Mouse (Mus musculus) splenic B cell, adult 2 months (primary cell): ENCODE results near the gene Lmln.
"Not testable (repeated sequence)": the region's sequence is repeated elsewhere in the genome, so short reads cannot be mapped to it uniquely, and the experiment has no call there.

ENCODE experiments used
- DNase-seq: peaks from one replicate; pipeline ENCODE4 v3.0.0-alpha.2; 2011; ENCODE audit warnings: low read depth, low spot score
- H3K27me3 ChIP-seq: 2 replicates; pipeline ENCODE4 v1.6.1; 2012; ENCODE audit warnings: mild to moderate bottlenecking, low read length, moderate library complexity, mixed read lengths; ENCODE audit not compliant: control insufficient read depth, poor library complexity, insufficient read depth, severe bottlenecking
- H3K36me3 ChIP-seq: 2 replicates; pipeline ENCODE4 v1.6.1; 2012; ENCODE audit warnings: mild to moderate bottlenecking, low read length, moderate library complexity, mixed read lengths; ENCODE audit not compliant: control insufficient read depth, poor library complexity, insufficient read depth, severe bottlenecking

Gene Lmln

GRCm38 (mm10) chr16:33139061-33139460 lies 76.7 kb downstream of the Lmln start:
- H3K27me3 ChIP-seq, DNase-seq, H3K36me3 ChIP-seq: not testable (repeated sequence)

- Histone ChIP-seq H3K27me3 (no peaks in the 10 kb centered on the region; the same call in 1 of the 2 replicates), H3K36me3 (no peaks in the 10 kb centered on the region)
- DNase-seq = no peak
These were observed 79.5 kb downstream of the Lmln start for GRCm38 (mm10) chr16:33141758-33142280.

- Histone ChIP-seq H3K27me3 (no peaks in the 10 kb centered on the region; the same call in 1 of the 2 replicates), H3K36me3 (no peaks in the 10 kb centered on the region)
- DNase-seq = no peak
These were observed 81.1 kb downstream of the Lmln start for GRCm38 (mm10) chr16:33143452-33143851.

GRCm38 (mm10) chr16:33146185-33146584 lies 83.9 kb downstream of the Lmln start:
- no peaks in the 10 kb centered on the region for H3K36me3 ChIP-seq
- no peak for DNase-seq
- H3K27me3 ChIP-seq = no peaks in the 10 kb centered on the region; the same call in 1 of the 2 replicates

- no peaks in the 10 kb centered on the region for H3K36me3 ChIP-seq
- no peaks in the 10 kb centered on the region; the same call in 1 of the 2 replicates for H3K27me3 ChIP-seq
- no peak for DNase-seq
These were observed 85.8 kb downstream of the Lmln start for GRCm38 (mm10) chr16:33148135-33148534.

GRCm38 (mm10) chr16:33150875-33151274 lies 88.6 kb downstream of the Lmln start:
- not testable (repeated sequence) for H3K36me3 ChIP-seq, DNase-seq, H3K27me3 ChIP-seq

GRCm38 (mm10) chr16:33151558-33151957 lies 89.2 kb downstream of the Lmln start:
- H3K36me3 ChIP-seq = no peaks in the 10 kb centered on the region
- H3K27me3 ChIP-seq = no peaks in the 10 kb centered on the region; the same call in 1 of the 2 replicates
- no peak for DNase-seq

- H3K27me3 ChIP-seq = no peaks in the 10 kb centered on the region; the same call in 1 of the 2 replicates
- no peaks in the 10 kb centered on the region for H3K36me3 ChIP-seq
- DNase-seq = peak; percentile 74
These were observed 92.7 kb downstream of the Lmln start for GRCm38 (mm10) chr16:33154992-33155391.

GRCm38 (mm10) chr16:33158006-33158405 lies 95.7 kb downstream of the Lmln start:
- no peaks in the 10 kb centered on the region for H3K27me3 ChIP-seq
- no peak for DNase-seq
- no peaks in the 10 kb centered on the region for H3K36me3 ChIP-seq

- no peaks in the 10 kb centered on the region for H3K36me3 ChIP-seq
- no peak for DNase-seq
- no peaks in the 10 kb centered on the region for H3K27me3 ChIP-seq
These were observed 96.3 kb downstream of the Lmln start for GRCm38 (mm10) chr16:33158590-33159071.

GRCm38 (mm10) chr16:33159363-33159762 lies 97.0 kb downstream of the Lmln start:
- no peak for DNase-seq

GRCm38 (mm10) chr16:33163330-33164090 lies 101.2 kb downstream of the Lmln start:
- no peak for DNase-seq

More at GRCm38 (mm10) chr16:33159363-33159762, 97.0 kb downstream of the Lmln start:
- H3K36me3 ChIP-seq = no peaks in the 10 kb centered on the region
- H3K27me3 ChIP-seq = no peaks in the 10 kb centered on the region

GRCm38 (mm10) chr16:33166284-33166683 lies 104.0 kb downstream of the Lmln start:
- not testable (repeated sequence) for H3K27me3 ChIP-seq, H3K36me3 ChIP-seq
- DNase-seq = peak; percentile 82

More at GRCm38 (mm10) chr16:33163330-33164090, 101.2 kb downstream of the Lmln start:
- no peaks in the 10 kb centered on the region for H3K27me3 ChIP-seq
- no peaks in the 10 kb centered on the region for H3K36me3 ChIP-seq

GRCm38 (mm10) chr16:33167537-33167936 lies 105.2 kb downstream of the Lmln start:
- no peaks in the 10 kb centered on the region for H3K36me3 ChIP-seq
- peak; percentile 17 for DNase-seq
- H3K27me3 ChIP-seq = no peaks in the 10 kb centered on the region

GRCm38 (mm10) chr16:33169471-33170034 lies 107.2 kb downstream of the Lmln start:
- H3K36me3 ChIP-seq = no peaks in the 10 kb centered on the region
- H3K27me3 ChIP-seq = no peaks in the 10 kb centered on the region
- no peak for DNase-seq
